Mouse (Mus musculus): ENCODE results near the gene Prr23a2.

The Prr23a2 gene

DNA sequence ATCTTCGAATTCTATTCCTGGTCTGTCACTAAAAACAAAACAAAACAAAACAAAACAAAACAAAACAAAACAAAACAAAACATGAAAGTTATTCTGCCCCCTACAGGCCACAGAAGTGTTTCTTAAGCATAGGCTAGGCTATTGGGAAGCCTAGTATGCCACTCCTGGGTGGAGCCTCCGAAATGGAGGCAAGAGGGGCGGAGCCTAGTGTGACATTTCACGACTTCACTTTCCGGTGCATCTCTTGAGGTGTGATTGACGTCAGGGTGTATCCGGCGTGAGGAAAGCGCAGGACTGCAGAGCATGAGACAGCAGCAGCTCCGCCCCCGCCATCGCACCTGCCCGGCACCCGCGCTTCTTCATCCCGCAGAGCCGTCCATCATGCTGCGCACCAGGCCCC, at the start of gene Prr23a2:
Gene Prr23a2, plus strand, starts transcription at position 285 of the 400 bp plus-strand sequence.
- DNase-seq, result no peak

DNA sequence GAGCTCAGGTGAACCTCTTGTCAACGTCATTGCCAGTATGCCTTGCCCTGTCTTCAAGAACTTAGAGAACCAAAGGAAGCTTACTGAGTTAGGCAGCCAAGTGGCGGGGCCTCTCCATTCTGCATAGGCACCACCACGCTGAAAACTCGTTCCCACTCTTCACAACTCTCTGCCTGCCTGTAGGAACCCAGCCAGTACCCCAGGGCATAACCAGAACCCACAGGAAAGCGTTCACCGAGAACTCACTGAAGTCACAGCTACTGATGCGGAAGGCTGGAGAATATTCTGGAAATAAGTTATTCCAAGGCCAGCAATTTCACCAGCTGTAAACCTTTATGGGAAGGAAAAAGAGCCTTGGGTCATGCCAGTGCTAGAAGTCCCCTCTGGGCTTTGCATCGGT, 48.7 kb upstream of the Prr23a2 start:
- no peak for DNase-seq

DNA sequence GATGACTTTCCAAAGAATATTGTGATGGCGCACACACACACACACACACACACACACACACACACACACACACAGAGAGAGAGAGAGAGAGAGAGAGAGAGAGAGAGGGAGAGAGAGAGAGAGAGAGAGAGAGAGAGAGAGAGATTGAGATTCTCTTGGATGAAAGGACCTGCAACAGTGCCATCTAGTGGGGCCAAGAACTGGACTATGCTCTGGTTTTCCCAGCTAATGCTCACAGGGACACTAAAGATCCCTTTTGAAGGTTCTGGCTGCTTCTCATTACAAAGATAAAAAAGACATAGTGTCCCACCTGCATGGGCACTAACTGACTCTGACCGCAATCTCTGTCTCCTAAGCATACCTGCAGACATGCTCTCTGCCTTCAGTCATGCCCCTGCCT, 46.8 kb upstream of the Prr23a2 start:
- DNase-seq, result peak; percentile 69 to 74

DNA sequence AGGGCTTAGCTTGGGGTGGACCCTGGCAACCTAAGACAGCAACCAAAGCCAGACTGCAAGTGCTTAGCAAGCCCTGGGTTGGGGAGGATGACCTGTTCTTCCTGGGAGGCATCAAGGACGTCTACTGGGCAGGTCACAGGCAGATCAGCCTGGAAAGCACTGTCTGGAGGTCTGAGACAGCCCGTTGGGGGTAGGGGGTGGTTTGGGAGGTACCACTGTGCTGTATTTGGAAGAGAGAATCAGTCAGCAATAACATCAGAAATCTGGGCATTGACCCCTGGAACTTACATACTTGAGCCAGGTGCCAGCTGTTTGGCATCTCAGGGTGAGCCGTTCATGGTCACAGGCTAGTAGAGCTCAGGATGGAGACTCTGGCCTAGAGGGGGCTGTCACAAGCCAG, 40.2 kb upstream of the Prr23a2 start:
- no peak for DNase-seq

DNA sequence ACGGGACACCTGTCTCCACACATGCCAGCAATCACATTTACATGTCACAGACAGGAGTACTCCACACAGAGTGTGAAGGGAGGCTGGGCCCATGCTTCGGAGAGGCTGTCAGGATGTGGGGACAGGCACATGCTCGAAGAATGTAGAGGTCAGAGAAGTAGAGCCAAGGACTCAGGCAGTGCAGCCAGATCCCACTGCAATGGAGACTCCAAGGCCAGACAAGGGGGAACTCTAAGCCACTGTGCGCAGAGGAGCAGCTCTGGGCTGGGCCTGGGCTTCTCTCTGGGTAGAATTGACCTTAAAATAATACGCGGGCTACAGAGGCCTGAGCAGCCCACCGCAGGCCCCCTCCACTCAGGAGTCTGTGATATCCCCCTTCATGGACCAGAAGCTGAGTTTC, 38.7 kb upstream of the Prr23a2 start:
- DNase-seq, result no peak

DNA sequence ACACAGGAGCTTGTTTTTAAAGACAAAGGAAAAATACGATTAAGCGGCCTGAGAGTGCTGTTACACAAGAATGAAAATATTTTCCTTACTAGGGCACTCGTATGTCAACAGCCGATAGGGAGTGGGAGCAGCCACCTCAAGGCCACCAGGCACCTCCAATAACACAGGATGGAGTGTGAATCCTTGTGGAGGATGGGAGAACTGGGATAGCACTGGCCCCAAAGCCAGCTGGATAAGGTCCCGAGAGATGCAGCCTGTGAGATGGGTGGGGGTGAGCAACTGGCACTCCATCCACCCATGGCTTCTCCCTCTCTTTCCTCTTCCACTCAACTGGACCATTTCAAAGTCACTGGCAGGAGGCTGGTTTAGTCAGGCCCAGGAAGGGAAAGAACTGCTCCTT, 37.3 kb upstream of the Prr23a2 start:
- no peak for DNase-seq

DNA sequence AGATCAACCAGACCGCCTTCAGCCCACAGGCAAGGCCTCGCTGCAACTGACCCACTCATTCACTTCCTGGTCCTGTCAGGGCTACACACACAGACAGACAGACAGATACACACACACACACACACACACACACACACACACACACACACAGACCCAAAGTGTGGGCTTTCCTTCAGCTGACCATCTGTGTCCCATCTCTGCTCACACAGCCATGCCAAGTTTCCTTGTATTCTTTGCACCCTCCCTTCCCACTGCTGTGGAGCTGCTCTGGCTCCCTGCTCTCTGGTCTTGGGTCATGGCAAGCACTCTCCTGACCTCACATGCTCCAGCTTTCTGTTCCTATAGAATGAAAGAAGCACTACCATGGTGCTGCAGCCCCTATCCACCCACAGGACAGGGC, 36.8 kb upstream of the Prr23a2 start:
- DNase-seq, result peak in 1 of 2 experiments; percentile 9

DNA sequence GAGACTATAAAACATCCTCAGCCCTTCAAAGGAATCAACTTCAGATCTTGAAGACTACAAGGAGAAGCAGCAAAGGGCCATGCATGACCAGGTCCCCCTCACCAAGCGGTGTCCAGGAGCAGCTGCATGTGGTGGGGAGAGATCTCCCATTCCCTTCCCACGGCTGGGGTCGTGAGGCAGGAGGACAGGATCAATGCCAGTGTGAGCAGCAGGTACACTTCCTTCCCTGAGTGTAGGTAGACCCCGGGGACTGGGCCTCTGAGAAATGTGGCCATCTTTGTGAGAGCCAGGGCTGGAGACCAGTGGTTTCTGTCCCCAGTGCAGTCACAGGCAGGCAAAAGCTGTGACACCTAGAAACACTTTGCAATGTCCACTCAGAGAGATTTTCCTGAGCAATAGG, 35.8 kb upstream of the Prr23a2 start:
- DNase-seq, result no peak

DNA sequence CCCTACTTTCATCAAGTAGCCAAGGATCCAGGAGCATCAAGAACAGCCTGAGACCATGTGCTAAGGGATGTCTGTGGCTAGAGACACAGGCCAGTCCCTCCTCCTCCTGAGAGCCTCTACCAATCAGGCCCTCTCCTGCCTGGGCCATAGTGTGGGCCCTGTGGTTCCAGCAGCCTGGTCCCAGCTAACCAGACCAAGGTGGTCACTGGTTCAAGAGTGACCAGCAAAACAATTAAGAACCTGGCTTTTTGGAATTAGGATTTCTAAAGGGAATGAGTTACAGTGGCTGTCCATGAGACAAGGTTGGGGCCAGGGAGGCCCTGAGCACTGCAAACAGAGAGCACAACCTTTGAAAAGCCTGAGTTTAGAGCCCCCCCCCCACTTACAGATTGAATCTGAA, 35.2 kb upstream of the Prr23a2 start:
- no peak for DNase-seq

DNA sequence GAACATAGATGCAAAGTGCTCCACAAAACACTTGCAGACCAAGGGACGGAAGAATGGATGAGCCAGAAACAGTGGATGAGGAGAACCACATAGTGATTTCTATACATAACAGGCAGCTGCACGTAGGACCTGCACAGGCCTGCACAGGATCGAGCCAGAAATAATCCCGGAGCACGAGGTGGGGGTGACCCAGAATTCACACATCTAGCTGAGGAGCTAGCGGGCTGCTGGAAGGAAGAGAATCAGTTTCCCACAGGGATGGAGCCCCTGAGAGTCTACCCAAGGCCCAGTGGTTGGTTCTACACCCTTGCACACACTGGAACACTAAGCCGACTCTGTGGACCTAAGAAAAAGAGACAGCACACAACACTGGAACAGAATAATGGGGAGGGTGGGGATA, 32.5 kb upstream of the Prr23a2 start:
- DNase-seq, result no peak

DNA sequence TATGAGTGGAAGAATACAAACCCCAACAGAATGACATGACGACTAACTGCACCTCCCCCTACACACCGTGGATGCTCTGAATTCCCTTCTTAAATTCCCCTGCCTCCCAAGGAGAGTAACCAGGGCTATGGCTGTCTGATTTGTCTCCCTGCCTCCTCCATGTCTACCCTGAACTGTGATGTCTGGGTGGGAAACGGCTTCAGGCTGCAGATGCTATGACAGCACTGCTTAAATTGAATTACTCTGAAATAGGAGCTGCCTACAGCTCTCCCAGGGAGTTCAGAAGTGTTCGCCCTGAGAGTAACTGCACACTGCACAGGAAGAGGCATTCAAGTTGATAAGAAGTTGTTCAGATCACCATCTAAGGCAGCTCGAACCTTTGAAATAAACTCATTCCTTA, 26.8 kb upstream of the Prr23a2 start:
- DNase-seq, result no peak

DNA sequence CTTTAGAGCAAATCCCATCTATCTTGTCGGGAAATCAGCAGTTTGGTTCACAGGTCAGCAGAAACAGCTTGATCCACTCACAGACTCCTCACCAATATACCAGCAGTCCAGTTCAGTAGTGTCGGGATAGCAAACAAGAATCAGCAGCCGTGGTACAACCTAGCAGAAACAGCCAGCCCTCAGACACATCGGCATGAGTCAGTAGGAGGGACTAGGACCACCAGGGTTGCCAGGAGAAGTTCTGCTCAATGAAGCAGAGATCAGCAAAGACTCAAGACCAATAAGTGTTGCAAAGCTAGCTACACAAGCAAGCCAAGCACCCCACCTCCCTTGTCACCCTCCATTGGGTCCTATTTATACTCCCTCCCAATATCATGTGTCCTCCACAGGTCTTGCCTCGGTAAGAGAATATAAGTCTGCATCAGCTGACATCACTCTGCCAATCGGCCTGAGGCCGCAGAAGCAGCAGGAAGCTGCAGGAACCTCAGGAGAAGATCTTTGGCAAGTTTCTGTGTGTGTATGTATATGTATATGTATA, 18.7 kb upstream of the Prr23a2 start:
- DNase-seq, result no peak

DNA sequence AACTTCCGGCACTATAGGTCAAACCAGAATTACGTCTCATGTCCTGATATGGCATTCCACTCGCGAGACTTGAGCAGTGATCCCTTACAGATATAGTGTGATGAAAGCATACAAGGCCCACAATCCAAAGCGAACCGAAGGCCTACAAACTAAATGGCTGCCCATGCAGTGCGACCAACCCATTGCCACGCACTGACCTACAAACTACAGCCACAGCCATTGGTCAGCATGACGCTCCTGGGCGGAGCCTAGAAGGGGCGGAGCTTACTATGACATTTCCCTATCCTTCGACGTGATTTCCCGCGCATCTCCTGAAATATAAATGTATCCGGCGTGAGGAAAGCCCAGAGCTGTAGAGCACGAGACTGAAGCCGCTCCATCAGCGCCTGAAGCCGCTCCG, 14.2 kb upstream of the Prr23a2 start, which contains the start of gene Prr23a1:
Gene Prr23a1, plus strand, starts transcription at position 387 of the 400 bp plus-strand sequence.
- DNase-seq, result no peak

DNA sequence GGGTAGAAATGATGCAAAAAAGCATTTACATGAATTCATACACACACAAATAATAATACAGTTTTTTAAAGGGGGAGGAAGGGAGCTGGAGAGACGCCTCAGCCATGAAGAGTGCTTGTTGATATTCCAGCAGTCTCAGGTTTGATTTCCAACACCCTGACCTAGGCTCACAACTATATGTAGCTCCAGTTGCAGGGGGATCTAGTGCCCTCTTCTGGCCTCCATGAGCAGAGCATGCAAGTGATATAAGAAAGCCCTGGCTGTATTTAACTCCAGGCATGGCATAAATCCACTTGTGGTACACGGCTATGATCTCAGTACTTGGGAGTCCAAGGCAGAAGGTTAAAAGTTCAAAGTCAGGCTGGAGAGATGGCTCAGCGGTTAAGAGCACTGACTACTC, 7.2 kb downstream of the Prr23a2 start:
- no peak for DNase-seq

DNA sequence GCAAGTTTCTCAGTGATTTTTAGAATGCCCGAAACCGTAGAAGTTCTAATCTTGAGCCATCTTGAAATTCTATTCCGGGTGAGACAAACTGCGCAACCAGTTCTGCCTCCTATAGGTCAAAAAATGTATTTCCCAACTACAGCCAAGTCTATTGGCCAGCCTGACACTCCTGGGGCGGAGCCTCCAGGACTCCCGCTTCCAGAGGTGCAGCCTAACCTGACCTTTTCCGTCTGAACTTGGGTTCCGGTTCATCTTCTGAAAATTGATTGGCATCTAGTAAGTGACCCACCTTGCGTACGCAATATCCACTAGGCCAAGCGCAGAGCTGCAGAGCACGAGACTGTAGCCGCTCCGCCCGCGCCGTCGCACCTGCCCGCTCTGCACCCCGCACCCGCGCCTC, 8.3 kb downstream of the Prr23a2 start, which contains the start of gene Prr23a3:
Gene Prr23a3, plus strand, starts transcription at position 197 of the 400 bp plus-strand sequence.
- no peak for DNase-seq

DNA sequence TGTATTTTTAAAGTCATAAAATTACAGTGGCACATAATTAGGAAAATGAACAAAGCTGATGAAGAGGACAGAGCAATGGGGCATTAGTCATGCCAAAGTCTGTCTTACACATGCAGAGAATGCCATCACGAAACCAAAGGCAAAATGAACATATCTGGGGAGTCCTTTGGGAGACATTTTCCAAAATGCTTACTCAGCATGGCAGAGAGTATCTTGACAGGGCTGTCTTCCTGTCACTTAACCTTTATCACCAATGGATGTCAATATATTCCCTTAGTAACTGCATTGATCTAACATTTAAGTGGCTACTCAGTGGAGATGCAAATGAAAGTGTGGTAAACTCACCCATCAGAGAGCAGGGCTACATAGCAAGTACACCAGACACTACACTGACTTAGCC, 45.2 kb downstream of the Prr23a2 start:
- DNase-seq, result no peak

DNA sequence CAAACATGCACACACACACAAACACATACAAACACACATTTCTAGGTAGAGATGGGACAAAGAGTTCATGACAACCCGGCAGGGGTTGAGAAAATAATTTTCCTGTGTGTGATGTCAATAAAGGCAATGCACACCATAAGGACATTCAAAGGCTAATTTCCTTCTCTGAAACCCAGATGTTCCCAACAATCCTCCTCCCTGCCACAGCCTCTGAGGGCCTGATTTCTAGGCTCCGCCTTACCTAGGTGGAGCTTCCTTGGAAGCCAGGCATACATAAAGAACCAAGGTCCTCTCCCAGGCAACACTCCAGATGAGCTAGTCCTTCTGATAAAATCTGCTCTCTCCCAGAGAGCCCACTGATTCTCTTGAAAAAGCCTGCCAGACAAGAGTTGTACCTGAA, 46.5 kb downstream of the Prr23a2 start, which contains the start of gene 7420426K07Rik:
Gene 7420426K07Rik, plus strand, starts transcription at position 301 of the 400 bp plus-strand sequence.
- DNase-seq, result no peak

All from cerebellum, postnatal 14 days (tissue).